Mouse (Mus musculus) embryonic facial prominence, embryonic 13.5 days (tissue): ENCODE data around the gene Fitm1. TPM values are rescaled to one million over a fixed set of nuclear protein-coding genes. Genes with fewer than 3 reads are reported as not detected.
A peak's percentile ranks its signal among the peaks of the same experiment; 100 is the strongest.

Experiments used
- ATAC-seq: fragments of 200-750 bp; cut with Nextera tagmentation; 2 replicates; pipeline ENCODE4 v1.8.0; 2017; ENCODE audit warnings: low read depth; ENCODE audit not compliant: insufficient number of reproducible peaks, insufficient read depth, low FRiP score, low TSS enrichment
- H3K27ac ChIP-seq: fragments of 300-500 bp; sonication (generic); 2 replicates; pipeline ENCODE4 v1.5.1; 2015; ENCODE audit warnings: moderate library complexity, mild to moderate bottlenecking, inconsistent platforms
- H3K27me3 ChIP-seq: fragments of 300-500 bp; sonication (generic); 2 replicates; pipeline ENCODE4 v1.6.1; 2015; ENCODE audit warnings: mild to moderate bottlenecking, inconsistent platforms
- H3K36me3 ChIP-seq: fragments of 300-500 bp; sonication (generic); 2 replicates; pipeline ENCODE4 v1.6.1; 2015; ENCODE audit warnings: mild to moderate bottlenecking, inconsistent platforms
- H3K4me1 ChIP-seq: fragments of 300-500 bp; sonication (generic); 2 replicates; pipeline ENCODE4 v1.6.1; 2015; ENCODE audit warnings: inconsistent platforms
- H3K4me2 ChIP-seq: fragments of 300-500 bp; sonication (generic); 2 replicates; pipeline ENCODE4 v1.6.1; 2015; ENCODE audit warnings: moderate library complexity, mild to moderate bottlenecking, inconsistent platforms
- H3K4me3 ChIP-seq: fragments of 300-500 bp; sonication (generic); 2 replicates; pipeline ENCODE4 v1.5.1; 2015; ENCODE audit warnings: mild to moderate bottlenecking, inconsistent platforms
- H3K9ac ChIP-seq: fragments of 300-500 bp; sonication (generic); 2 replicates; pipeline ENCODE4 v1.6.1; 2015; ENCODE audit warnings: mild to moderate bottlenecking, inconsistent platforms
- H3K9me3 ChIP-seq: fragments of 300-500 bp; sonication (generic); 2 replicates; pipeline ENCODE4 v1.6.1; 2016; ENCODE audit warnings: inconsistent platforms
- WGBS: fragments of 180-500 bp; shearing (Covaris S2); methylation state at CpG from one replicate; pipeline ENCODE4 v1.1.7; 2015; ENCODE audit warnings: mixed read lengths; 5-methylcytosine and 5-hydroxymethylcytosine counted together
- polyA plus RNA-seq: library from polyadenylated mRNA; unstranded; fragments of >200 nt; fragmentation: Nextera tagmentation; extraction: Ambion mirVana; gene quantifications from 2 replicates; pipeline ENCODE4 v1.2.1, GENCODE M21; 2015

The Fitm1 gene
- polyA plus RNA-seq, 1 experiment from 2014 or later = 5.3 TPM

GRCm38 (mm10) chr14:55603271-55603632 lies 27.8 kb downstream of the Fitm1 start, which contains the start of gene Irf9:
TSS of gene Irf9 (plus strand) at chr14:55603571.
- Histone ChIP-seq H3K4me1 (peaks cover 15% of the 10 kb centered on the region), H3K27me3 (no peaks in the 10 kb centered on the region), H3K4me2 (peak within 1 kb of the TSS; percentile 62), H3K4me3 (peak within 1 kb of the TSS; percentile 44), H3K27ac (peak within 1 kb of the TSS; percentile 72), H3K9ac (peak within 1 kb of the TSS; percentile 70), H3K9me3 (no peaks in the 10 kb centered on the region), H3K36me3 (peaks cover 78% of the 10 kb centered on the region)
- 83% methylated on average over 7 of the region's 7 CpGs for WGBS
- ATAC-seq = no peak

DNA sequence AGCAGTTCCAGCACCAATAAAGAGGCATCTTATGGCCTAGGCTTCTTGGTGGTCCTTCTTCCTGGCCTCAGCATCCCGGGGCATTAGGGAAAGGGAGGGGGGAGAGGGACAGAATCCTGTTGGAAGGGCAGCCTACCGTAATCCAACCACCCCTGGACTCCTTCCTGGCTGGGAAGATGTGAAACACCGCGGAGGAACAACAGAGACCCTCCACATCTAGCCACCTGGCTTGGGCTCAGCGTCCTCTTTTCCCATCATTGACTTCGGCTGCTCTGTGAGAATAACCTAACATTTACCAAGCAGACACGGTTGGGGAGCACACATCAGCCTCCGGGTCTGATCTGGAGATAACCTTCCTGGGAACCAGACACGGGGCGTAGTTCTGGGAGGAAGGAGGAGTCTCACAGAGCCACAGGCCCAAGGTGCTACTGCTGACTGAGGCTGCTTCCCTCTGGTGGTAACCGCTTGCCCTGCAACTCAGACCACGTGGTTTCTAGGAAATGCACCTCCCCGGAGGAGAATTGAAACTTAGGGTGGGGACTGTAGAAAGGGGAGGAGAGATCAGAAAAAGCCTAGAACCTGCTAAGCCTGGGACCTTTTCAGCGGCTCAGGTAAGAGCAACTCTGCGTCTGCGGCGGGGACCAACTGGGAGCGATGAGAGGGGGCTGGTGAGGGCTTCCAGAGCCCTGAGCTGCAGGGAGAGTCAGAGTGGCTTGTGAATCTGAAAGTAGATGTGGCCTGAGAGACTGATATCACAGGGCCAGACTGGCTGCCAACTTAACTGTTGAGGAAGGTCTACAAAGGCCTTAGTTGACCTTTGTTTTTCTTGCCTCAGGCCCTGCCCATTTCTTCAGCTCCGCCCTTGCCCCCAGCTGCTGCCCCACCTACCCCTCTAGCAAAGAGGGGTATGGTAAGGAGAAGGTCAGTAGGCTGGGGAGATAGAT lies 28.5 kb downstream of the Fitm1 start:
- peak overlapping the region; percentile 70 for H3K9ac ChIP-seq
- WGBS = 16% methylated on average over 19 of the region's 19 CpGs
- H3K27ac ChIP-seq = peak overlapping the region; percentile 72
- H3K4me1 ChIP-seq = peaks cover 15% of the 10 kb centered on the region
- H3K9me3 ChIP-seq = no peaks in the 10 kb centered on the region
- no peaks in the 10 kb centered on the region for H3K27me3 ChIP-seq
- H3K36me3 ChIP-seq = peaks cover 78% of the 10 kb centered on the region
- H3K4me2 ChIP-seq = peak overlapping the region; percentile 62
- ATAC-seq = peak; percentile 83
- H3K4me3 ChIP-seq = peak overlapping the region; percentile 44

DNA sequence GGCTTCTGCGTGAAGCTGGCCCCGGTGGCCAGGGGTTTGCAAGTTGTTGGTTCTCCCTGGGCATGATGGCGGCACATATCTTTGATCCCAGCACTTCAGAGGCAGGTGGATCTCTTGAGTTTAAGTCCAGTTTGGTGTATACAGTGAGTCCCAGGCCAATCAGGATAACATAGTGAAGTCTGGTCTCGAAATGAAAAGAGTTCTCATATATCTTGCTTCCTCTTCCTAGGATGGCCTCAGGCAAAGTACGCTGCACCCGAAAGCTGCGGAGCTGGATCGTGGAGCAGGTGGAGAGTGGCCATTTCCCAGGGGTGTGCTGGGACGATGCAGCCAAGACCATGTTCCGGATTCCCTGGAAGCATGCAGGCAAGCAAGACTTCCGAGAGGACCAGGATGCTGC lies 29.4 kb downstream of the Fitm1 start:
- H3K27ac ChIP-seq = peak overlapping the region; percentile 72; the same call in 1 of the 2 replicates
- H3K4me1 ChIP-seq = peaks cover 15% of the 10 kb centered on the region
- no peak overlapping the region for H3K4me3 ChIP-seq
- no peak for ATAC-seq
- no peaks in the 10 kb centered on the region for H3K9me3 ChIP-seq
- H3K27me3 ChIP-seq = no peaks in the 10 kb centered on the region
- H3K4me2 ChIP-seq = peak overlapping the region; percentile 62
- peaks cover 78% of the 10 kb centered on the region for H3K36me3 ChIP-seq
- 78% methylated on average over 11 of the region's 11 CpGs for whole genome bisulfite sequencing
- no peak overlapping the region for H3K9ac ChIP-seq

DNA sequence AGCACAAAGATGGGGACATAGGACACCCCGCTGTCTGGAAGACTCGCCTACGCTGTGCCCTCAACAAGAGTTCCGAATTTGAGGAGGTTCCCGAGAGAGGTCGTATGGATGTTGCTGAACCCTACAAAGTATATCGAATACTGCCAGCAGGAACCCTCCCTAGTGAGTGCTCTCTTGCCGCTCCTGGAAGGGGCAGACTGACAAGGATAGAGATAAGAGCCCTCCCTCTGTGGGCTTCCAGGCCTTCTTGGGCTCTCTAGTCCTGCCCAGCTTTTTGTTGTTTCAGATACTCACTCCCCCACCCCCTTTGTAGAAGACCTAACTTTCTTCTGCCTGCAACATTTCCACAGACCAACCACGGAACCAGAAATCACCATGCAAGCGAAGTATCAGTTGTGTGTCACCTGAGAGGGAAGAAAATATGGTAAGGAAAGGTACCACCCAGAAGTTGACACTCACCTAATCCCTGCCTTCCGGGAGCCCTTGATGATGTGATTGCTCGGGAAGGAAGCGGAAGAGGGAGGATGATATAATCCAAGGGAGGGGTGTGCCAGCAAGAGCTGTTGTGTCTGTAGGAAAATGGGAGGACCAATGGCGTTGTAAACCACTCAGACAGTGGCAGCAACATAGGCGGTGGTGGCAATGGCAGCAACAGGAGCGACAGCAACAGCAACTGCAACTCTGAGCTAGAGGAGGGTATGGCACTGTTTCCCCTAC lies 30.5 kb downstream of the Fitm1 start:
- H3K27ac ChIP-seq = no peak overlapping the region
- no peaks in the 10 kb centered on the region for H3K27me3 ChIP-seq
- H3K9ac ChIP-seq = no peak overlapping the region
- peaks cover 15% of the 10 kb centered on the region for H3K4me1 ChIP-seq
- ATAC-seq = no peak
- H3K36me3 ChIP-seq = peaks cover 69% of the 10 kb centered on the region
- H3K4me3 ChIP-seq = no peak overlapping the region
- WGBS = 89% methylated on average over 16 of the region's 16 CpGs
- no peaks in the 10 kb centered on the region for H3K9me3 ChIP-seq
- no peak overlapping the region for H3K4me2 ChIP-seq

GRCm38 (mm10) chr14:55608339-55608738 lies 32.9 kb downstream of the Fitm1 start:
- Histone ChIP-seq H3K36me3 (peaks cover 45% of the 10 kb centered on the region), H3K4me3 (no peak overlapping the region), H3K27me3 (no peaks in the 10 kb centered on the region), H3K9me3 (no peaks in the 10 kb centered on the region), H3K4me1 (peaks cover 12% of the 10 kb centered on the region), H3K4me2 (no peak overlapping the region), H3K27ac (no peak overlapping the region), H3K9ac (0 out of 2 replicates have a peak overlapping the region, but pooled peaks have one; percentile 12)
- 97% methylated on average over 6 of the region's 6 CpGs for WGBS
- no peak for ATAC-seq

DNA sequence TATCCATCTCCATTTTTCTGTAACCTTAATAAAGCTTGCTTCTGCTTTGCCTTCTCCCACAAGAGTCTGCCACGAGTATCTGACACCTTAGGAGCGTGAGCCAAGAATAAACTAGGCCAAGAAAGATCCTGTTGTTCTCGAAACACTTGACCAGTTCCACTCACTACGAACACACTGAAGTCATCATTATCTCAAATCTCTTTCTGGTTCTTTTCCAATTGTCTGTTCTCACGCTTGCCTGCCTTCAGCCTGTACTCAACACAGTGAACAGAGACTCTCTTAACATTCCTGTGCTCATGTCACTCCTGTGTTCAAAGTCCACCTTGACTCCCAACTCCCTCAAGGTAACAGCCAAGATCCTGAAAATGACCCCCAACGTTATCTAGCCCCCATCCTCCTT lies 37.9 kb downstream of the Fitm1 start:
- 69% methylated on average over 6 of the region's 6 CpGs for WGBS
- H3K36me3 ChIP-seq = peaks cover 16% of the 10 kb centered on the region
- no peak overlapping the region for H3K4me2 ChIP-seq
- H3K27ac ChIP-seq = no peak overlapping the region
- H3K9ac ChIP-seq = no peak overlapping the region
- H3K27me3 ChIP-seq = no peaks in the 10 kb centered on the region
- no peaks in the 10 kb centered on the region for H3K9me3 ChIP-seq
- peaks cover under 1% of the 10 kb centered on the region; the same call in 1 of the 2 replicates for H3K4me1 ChIP-seq
- H3K4me3 ChIP-seq = no peak overlapping the region
- no peak for ATAC-seq

GRCm38 (mm10) chr14:55614565-55615178 lies 39.3 kb downstream of the Fitm1 start:
- H3K9ac ChIP-seq = no peak overlapping the region
- 77% methylated on average over 7 of the region's 7 CpGs for WGBS
- no peak overlapping the region for H3K4me2 ChIP-seq

GRCm38 (mm10) chr14:55615876-55616275 lies 40.5 kb downstream of the Fitm1 start:
- Histone ChIP-seq H3K27ac (no peak overlapping the region), H3K9me3 (no peaks in the 10 kb centered on the region), H3K4me3 (no peak overlapping the region), H3K36me3 (no peaks in the 10 kb centered on the region), H3K4me1 (peaks cover 6% of the 10 kb centered on the region; the same call in 1 of the 2 replicates), H3K27me3 (no peaks in the 10 kb centered on the region), H3K9ac (no peak overlapping the region), H3K4me2 (no peak overlapping the region)
- 38% methylated on average over 2 of the region's 2 CpGs for WGBS
- no peak for ATAC-seq

More at GRCm38 (mm10) chr14:55614565-55615178, 39.3 kb downstream of the Fitm1 start:
- H3K9me3 ChIP-seq = no peaks in the 10 kb centered on the region
- H3K4me3 ChIP-seq = no peak overlapping the region
- peaks cover 6% of the 10 kb centered on the region; the same call in 1 of the 2 replicates for H3K4me1 ChIP-seq
- no peak overlapping the region for H3K27ac ChIP-seq
- no peak for ATAC-seq
- H3K36me3 ChIP-seq = peaks cover 3% of the 10 kb centered on the region; the same call in 1 of the 2 replicates
- H3K27me3 ChIP-seq = no peaks in the 10 kb centered on the region

DNA sequence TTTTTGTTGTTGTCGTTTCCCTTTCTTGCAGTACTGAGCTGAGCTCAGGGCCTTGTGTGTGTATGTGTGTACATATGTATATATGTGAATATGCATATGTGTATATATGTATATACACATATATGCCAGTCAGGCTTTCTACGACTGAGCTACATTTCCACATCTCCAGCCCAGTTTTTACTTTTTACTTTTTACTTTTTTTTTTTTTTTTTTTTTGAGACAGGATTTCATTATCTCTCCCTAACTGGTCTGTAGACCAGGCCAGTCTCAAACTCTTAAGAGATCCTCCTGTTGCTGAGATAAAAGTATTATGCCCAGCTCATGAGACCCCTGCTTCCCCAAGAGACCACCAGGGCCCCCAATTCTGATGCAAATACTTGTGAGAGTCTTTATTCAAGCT lies 41.4 kb downstream of the Fitm1 start:
- Histone ChIP-seq H3K4me3 (no peak overlapping the region), H3K9me3 (no peaks in the 10 kb centered on the region), H3K4me1 (peaks cover 6% of the 10 kb centered on the region; the same call in 1 of the 2 replicates), H3K27ac (no peak overlapping the region), H3K4me2 (no peak overlapping the region), H3K27me3 (no peaks in the 10 kb centered on the region), H3K36me3 (no peaks in the 10 kb centered on the region), H3K9ac (no peak overlapping the region)
- WGBS = 75% methylated on average over 2 of the region's 2 CpGs
- ATAC-seq = no peak

DNA sequence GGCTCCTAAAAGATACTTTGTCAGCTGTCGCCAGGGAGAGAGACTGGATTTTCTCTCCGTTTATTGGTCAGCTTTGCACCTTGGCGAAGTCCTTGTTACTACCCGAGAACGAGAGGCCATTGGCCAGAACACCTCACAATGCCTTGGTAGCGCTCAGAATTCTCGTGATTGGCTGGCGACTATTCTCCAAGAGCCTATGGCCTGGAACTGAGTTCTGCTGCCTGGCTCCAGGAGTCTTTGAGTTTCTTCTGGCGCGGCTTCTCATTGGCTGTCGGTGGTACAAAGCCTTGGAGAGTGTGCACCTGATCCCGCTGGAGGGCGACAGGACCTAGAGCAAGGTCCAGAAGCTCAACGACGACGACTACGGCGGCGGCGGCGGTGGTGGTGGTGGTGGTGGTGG lies 42.4 kb downstream of the Fitm1 start, which contains the start of gene Rec8:
Gene Rec8, plus strand, starts transcription at position 216 of the 400 bp plus-strand sequence.
- no peaks in the 10 kb centered on the region for H3K27me3 ChIP-seq
- no peaks in the 10 kb centered on the region for H3K36me3 ChIP-seq
- peak within 1 kb of the TSS; percentile 11 for H3K4me3 ChIP-seq
- H3K9me3 ChIP-seq = no peaks in the 10 kb centered on the region
- peak within 1 kb of the TSS; percentile 46; the same call in 1 of the 2 replicates for H3K9ac ChIP-seq
- 27% methylated on average over 21 of the region's 21 CpGs for WGBS
- no peak within 1 kb of the TSS for H3K27ac ChIP-seq
- H3K4me2 ChIP-seq = peak within 1 kb of the TSS; percentile 44
- ATAC-seq = no peak
- H3K4me1 ChIP-seq = peaks cover 6% of the 10 kb centered on the region; the same call in 1 of the 2 replicates
